9 mouse cellular contexts compared by ENCODE assay signal in genomic region chr2:173377497-173378257, GRCm38 (mm10).
DNase-seq lines count a peak whose midpoint lies in the region; TF ChIP-seq lines count a peak whose summit lies in the region.
"Had no signal": no experiment of that assay in that cellular context is flagged by ENCODE, and none has a peak within 500 bp of the region (broad histone marks: within the 10 kb centered on the region; RNA-seq: fewer than 3 reads in every experiment).

No protein-coding gene starts in this region.

- TF ChIP-seq POLR2A in kidney, adult 2 months (IDR thresholded peaks at IDR 0.05; ENCODE audit: low read depth, low read length) = no peak

- H3K4me3 ChIP-seq in kidney, adult 2 months (ENCODE audit: insufficient read depth, low read depth, low read length) = no peak overlapping the region
- H3K4me3 ChIP-seq: erythroblast, embryonic 14.5 days had no signal

- 0 out of 2 replicates have a peak overlapping the region, but pooled peaks have one; percentile 24 for H3K27ac ChIP-seq in kidney, adult 2 months (ENCODE audit: insufficient read depth, low read depth, low read length)

- H3K4me1 ChIP-seq in kidney, adult 2 months (ENCODE audit: control insufficient read depth, insufficient read depth, low read length) = no peaks in the 10 kb centered on the region

- TF ChIP-seq CTCF in kidney, adult 2 months (conservative IDR thresholded peaks at IDR 0.05; ENCODE audit: insufficient read depth, insufficient read length, low read depth, low read length) = no peak

- peak; percentile 22 for DNase-seq in adrenal gland, postnatal 10 days
- no peak for DNase-seq in adrenal gland, postnatal 25 days
- DNase-seq in c-Kit-positive CD71-negative TER-119-negative erythroid progenitor cells, embryonic 14.5 days (ENCODE audit: low read depth) = peak; percentile 34
- peak; percentile 68 for DNase-seq in kidney, adult 2 months
- DNase-seq in lung, postnatal 25 days (ENCODE audit: low spot score) = peak; percentile 37
- no peak for DNase-seq in right cerebral cortex, postnatal 10 days (ENCODE audit: low spot score in 2 of 2)
- DNase-seq in cerebellum, adult 9-11 months = no peak
- no peak for DNase-seq in cerebellum, postnatal 10 days

- H3K27me3 ChIP-seq in kidney, adult 2 months (replicated peaks; ENCODE audit: control insufficient read depth, insufficient read depth, low read length) = no peaks in the 10 kb centered on the region

- WGBS in kidney, adult 2 months = 55% methylated on average over 10 of the region's 12 CpGs

- H3K36me3 ChIP-seq in kidney, adult 2 months (ENCODE audit: control insufficient read depth, insufficient read depth, low read length) = no peaks in the 10 kb centered on the region

Comparison
In these comparisons a context has a peak if more than half of its experiments do, and no peak if none do; other contexts are left out.
1. DNase-seq: peak in adrenal gland, postnatal 10 days (single experiment), c-Kit-positive CD71-negative TER-119-negative erythroid progenitor cells, embryonic 14.5 days (single experiment), kidney, adult 2 months (single experiment) and lung, postnatal 25 days (single experiment); none in adrenal gland, postnatal 25 days (single experiment), right cerebral cortex, postnatal 10 days (0 of 2), cerebellum, adult 9-11 months (single experiment) and cerebellum, postnatal 10 days (0 of 2).